Mouse (Mus musculus): ENCODE measurements around the gene Zfp605.

DNA sequence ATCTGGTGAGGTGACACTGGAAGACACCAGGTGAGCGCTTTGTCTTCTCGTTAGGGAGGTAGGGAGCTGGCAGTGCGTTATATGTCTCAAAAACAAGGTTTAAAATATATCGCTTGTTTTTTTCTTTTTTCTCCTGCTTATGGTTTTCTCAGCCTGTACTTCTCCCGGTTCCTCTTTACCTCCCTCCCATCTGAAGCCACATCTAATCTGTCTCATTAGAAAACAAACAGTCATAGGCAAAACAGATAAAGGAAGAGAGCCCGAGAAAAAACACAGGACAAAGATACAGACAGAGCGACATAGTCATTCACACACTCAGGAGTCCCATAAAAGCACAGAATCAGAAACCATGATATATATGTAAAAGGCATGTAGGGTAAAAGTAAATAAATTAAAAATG lies 30.5 kb downstream of the Zfp605 start:
- TF ChIP-seq CTCF (IDR thresholded peaks at IDR 0.05; ENCODE audit: borderline replicate concordance, control insufficient read depth, extremely low read depth, insufficient read depth, low read length, poor library complexity) (no peak), POLR2A (IDR thresholded peaks at IDR 0.05; ENCODE audit: control insufficient read depth, extremely low read depth, insufficient read depth, low read length, poor library complexity) (no peak)
